Comparison of ENCODE assay signal across 24 mouse cellular contexts in genomic region chr16:13054956-13055355, GRCm38 (mm10). TPM values are rescaled to one million over a fixed set of nuclear protein-coding genes. Genes with fewer than 3 reads are reported as not detected.
DNase-seq lines count a peak whose midpoint lies in the region; ATAC-seq and TF ChIP-seq lines count a peak whose summit lies in the region.
"Had no signal": no experiment of that assay in that cellular context is flagged by ENCODE, and none has a peak within 500 bp of the region (broad histone marks: within the 10 kb centered on the region; RNA-seq: fewer than 3 reads in every experiment).

No protein-coding gene starts in this region.

- no peak overlapping the region for H3K27ac ChIP-seq in lung, embryonic 14.5 days (ENCODE audit: low read depth)
- H3K27ac ChIP-seq: embryonic facial prominence, embryonic 13.5 days; forebrain, embryonic 13.5 days; forebrain, embryonic 15.5 days had no signal

- WGBS in lung, embryonic 14.5 days: 56% methylated on average over 7 of the region's 7 CpGs
- WGBS in lung, adult 2 months: 59% methylated on average over 7 of the region's 7 CpGs

- H3K4me1 ChIP-seq in lung, embryonic 14.5 days (ENCODE audit: insufficient read depth): no peaks in the 10 kb centered on the region
- H3K4me1 ChIP-seq in lung, adult 2 months (ENCODE audit: control insufficient read depth, insufficient read depth, low read length): no peaks in the 10 kb centered on the region
- H3K4me1 ChIP-seq: embryonic facial prominence, embryonic 13.5 days; forebrain, embryonic 13.5 days; forebrain, embryonic 15.5 days had no signal

- H3K27me3 ChIP-seq in lung, embryonic 14.5 days (ENCODE audit: insufficient read depth, low read length): no peaks in the 10 kb centered on the region
- H3K27me3 ChIP-seq: embryonic facial prominence, embryonic 13.5 days; forebrain, embryonic 13.5 days; forebrain, embryonic 15.5 days; Patski had no signal

- no peaks in the 10 kb centered on the region for H3K9me3 ChIP-seq in lung, embryonic 14.5 days (ENCODE audit: low read depth, low read length)
- H3K9me3 ChIP-seq: embryonic facial prominence, embryonic 13.5 days; forebrain, embryonic 13.5 days; forebrain, embryonic 15.5 days; G1E had no signal

- no peak overlapping the region for H3K9ac ChIP-seq in lung, embryonic 14.5 days
- H3K9ac ChIP-seq: embryonic facial prominence, embryonic 13.5 days; forebrain, embryonic 13.5 days; forebrain, embryonic 15.5 days; forebrain, postnatal 0 days had no signal

- no peak overlapping the region for H3K4me3 ChIP-seq in lung, embryonic 14.5 days (ENCODE audit: low read depth, low read length)
- H3K4me3 ChIP-seq in lung, adult 2 months (replicated peaks; ENCODE audit: extremely low read depth, low read depth, low read length): no peak overlapping the region
- H3K4me3 ChIP-seq: embryonic facial prominence, embryonic 13.5 days; forebrain, embryonic 13.5 days; forebrain, embryonic 15.5 days had no signal

- DNase-seq in cerebellum, postnatal 10 days: peak; percentile 5 to 13
- no peak for DNase-seq in cerebellum, adult 18-20 months
- peak; percentile 12 for DNase-seq in kidney, postnatal 10 days
- no peak for DNase-seq in kidney, postnatal 14 days
- DNase-seq in lung, embryonic 14.5 days: peak; percentile 74
- DNase-seq in lung, adult 2 months: no peak
- DNase-seq in brain, adult 2 months (ENCODE audit: low read depth, low spot score): peak; percentile 24
- DNase-seq in thymus, postnatal 36 days: no peak
- DNase-seq: adrenal gland, adult 8-10 months; adrenal gland, postnatal 14 days; adrenal gland, postnatal 36 days; B cell, adult 2 months; cerebellum, adult 11-12 months; cerebellum, adult 8-10 months; cerebellum, adult 9-11 months; cerebellum, postnatal 25 days; forebrain, postnatal 0 days had no signal

- H3K36me3 ChIP-seq in lung, embryonic 14.5 days (ENCODE audit: insufficient read depth): no peaks in the 10 kb centered on the region
- H3K36me3 ChIP-seq: embryonic facial prominence, embryonic 13.5 days; forebrain, embryonic 15.5 days; G1E had no signal

- TF ChIP-seq CTCF in lung, embryonic 14.5 days (IDR thresholded peaks at IDR 0.05; ENCODE audit: low read depth): no peak
- no peak for TF ChIP-seq CTCF in lung, adult 2 months (IDR thresholded peaks at IDR 0.05; ENCODE audit: insufficient read depth, low read length)

- no peak for TF ChIP-seq POLR2A in lung, adult 2 months (IDR thresholded peaks at IDR 0.05; ENCODE audit: borderline replicate concordance, extremely low read depth, low read depth, low read length)

- no peak overlapping the region for H3K4me2 ChIP-seq in lung, embryonic 14.5 days
- H3K4me2 ChIP-seq: embryonic facial prominence, embryonic 13.5 days; forebrain, embryonic 13.5 days; forebrain, embryonic 15.5 days had no signal

- ATAC-seq in lung, embryonic 14.5 days (ENCODE audit: insufficient read depth): no peak
- ATAC-seq: activated CD4-positive, CD25-positive, alpha-beta regulatory T cell, adult 4 months; CD4-positive, CD25-positive, alpha-beta regulatory T cell, adult 4 months; forebrain, embryonic 13.5 days; forebrain, embryonic 15.5 days; forebrain, postnatal 0 days; Patski had no signal

RNA-seq across cellular contexts. Expression of gene Ercc4, which starts 54.5 kb away (rescaled TPM):
- polyA plus RNA-seq in lung, embryonic 14.5 days (2014; fragmentation: Nextera tagmentation; extraction: Ambion mirVana): 14.9 and 15.5 TPM in 2 replicates
- polyA plus RNA-seq in lung, adult 2 months (2012; rRNA removed): 13.3 and 13.8 TPM in 2 replicates

Comparison
In these comparisons a context has a peak if more than half of its experiments do, and no peak if none do; other contexts are left out.
1. DNase-seq: peak in cerebellum, postnatal 10 days (2 of 2), kidney, postnatal 10 days (single experiment), lung, embryonic 14.5 days (single experiment) and brain, adult 2 months (single experiment); none in cerebellum, adult 18-20 months (0 of 2), kidney, postnatal 14 days (single experiment), lung, adult 2 months (single experiment) and thymus, postnatal 36 days (0 of 2).